Mouse (Mus musculus): ENCODE data around the gene Arhgap1.
A peak's percentile ranks its signal among the peaks of the same experiment; 100 is the strongest.

Gene Arhgap1

GRCm38 (mm10) chr2:91696225-91696590 lies 46.5 kb downstream of the Arhgap1 start:
- no peak for DNase-seq (ENCODE audit: low read depth, low spot score)

DNA sequence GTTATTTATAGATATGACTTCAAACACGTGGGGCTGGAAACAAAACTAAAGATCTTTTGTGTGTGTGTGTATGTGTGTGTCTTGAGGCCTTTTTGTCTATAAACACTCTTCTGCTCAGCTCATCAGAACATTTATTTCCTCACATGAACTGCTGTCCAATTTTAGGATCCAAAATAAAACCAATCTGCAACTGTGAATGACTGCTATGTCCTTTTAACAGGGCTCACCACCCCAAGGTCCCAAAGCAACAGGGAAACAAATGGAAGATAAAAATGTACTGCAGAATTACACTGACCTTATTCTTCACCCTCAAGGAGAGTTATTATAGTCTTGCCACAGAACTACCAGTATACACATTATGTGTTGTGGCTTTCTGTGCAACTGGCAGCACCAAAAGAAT lies 49.6 kb downstream of the Arhgap1 start:
- DNase-seq (ENCODE audit: low read depth, low spot score), result no peak

GRCm38 (mm10) chr2:91701366-91701765 lies 51.7 kb downstream of the Arhgap1 start:
- DNase-seq (ENCODE audit: low read depth, low spot score), result no peak

DNA sequence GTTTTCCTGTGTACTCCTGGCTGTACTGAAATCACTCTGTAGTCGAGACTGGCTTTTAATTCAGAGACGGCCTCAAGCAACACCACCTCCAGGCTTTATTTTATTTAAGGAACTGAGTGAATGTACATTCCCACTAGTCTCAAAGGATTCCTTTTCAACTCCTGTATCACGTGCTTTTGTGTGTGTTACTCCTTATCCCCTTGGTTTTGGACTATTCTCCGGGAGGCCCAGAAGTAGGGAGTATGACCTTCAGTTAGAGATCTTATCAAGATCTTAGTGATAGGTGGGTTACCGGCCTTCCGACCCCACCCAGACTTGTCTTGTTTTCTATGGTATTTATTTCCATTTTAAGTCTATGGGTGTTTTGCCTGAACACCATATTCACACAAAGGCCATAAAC lies 56.1 kb downstream of the Arhgap1 start:
- DNase-seq (ENCODE audit: low read depth, low spot score), result no peak

- DNase-seq (ENCODE audit: low read depth, low spot score), result no peak
Observed at GRCm38 (mm10) chr2:91706456-91706855, 56.8 kb downstream of the Arhgap1 start.

- no peak for DNase-seq (ENCODE audit: low read depth, low spot score)
Observed at GRCm38 (mm10) chr2:91708361-91708760, 58.7 kb downstream of the Arhgap1 start.

DNA sequence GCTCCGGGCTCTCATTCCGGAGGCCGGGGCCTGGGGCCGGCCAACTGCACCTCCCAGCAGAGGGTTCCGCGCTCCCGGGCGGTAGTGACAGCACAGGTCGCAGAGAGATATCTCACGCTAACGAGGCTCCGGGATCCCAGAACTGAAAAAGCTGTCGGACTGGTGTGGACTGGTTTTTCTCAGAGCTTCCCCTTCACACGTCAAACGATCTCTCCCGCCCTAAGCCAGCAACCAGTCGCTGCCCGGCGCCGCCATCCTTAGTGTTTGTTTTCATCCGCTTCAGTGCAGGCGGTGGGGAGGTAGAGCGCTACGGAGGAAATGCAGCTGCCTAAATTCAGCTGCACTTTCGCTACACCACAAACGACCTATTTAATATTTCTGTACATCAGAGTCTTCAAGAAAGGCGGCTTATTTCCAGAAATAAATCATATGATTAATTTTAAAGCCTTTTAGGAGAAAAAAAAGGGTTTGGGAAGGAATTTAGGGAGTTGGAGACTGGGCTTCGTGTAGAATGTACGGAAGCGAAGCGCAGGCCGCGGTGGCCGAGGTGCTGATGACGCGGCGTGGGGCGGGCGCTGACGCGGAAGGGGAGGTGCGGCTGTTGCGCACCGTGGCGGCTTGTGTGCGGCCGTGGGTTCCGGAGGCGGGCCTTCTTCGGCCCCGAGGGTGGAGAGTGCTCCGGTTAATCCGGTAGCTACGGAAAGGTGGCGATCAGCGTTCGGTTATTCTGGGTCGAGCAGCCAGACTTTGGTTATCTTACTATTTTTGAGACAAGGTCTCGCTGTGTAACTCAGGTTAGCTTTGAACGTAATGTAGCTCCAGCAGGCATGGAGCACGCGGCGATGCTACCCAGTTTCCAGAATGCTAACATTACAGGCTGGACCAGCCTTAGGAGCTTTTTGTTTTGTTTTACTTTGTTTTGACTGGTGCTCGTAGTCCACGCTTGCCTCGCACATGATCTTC lies 60.9 kb downstream of the Arhgap1 start, which contains the start of the genes Atg13 and Harbi1:
TSS of gene Atg13 (minus strand) at position 305 of the 963 bp plus-strand sequence.
TSS of gene Harbi1 (plus strand) at position 581 of the 963 bp plus-strand sequence.
- peak; percentile 86 for DNase-seq (ENCODE audit: low read depth, low spot score)

DNA sequence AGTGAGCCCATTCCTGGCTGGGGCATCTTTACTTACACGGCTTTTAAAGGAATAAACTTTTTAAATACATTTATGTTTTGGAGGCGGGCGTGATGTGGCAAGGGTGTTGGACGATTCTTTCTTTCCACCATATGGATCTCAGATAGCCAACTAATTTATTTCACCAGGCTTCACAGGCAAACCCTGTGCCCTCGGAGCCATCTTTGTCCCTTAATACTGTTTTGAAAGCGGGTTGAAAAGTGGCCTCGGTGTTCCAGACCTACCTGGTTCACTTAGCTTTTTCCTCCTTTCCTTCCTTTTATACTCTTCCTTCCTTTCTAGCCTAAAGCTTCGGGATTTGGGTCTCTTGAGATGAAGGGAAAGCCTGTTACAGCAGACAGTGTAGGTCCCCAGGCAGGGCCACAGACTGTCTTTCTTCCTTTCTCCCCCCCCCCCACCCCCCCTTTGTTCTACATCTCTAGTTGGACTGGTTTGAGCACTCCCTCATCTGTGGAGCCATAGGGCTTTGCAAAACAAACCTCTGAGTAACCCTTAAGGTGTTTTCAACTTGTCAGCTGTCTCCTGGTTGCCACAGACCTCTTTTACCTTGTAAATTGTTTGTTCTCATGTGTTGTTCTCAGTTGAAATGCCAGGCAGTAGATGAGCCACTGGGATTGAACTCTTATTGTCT lies 61.7 kb downstream of the Arhgap1 start:
- DNase-seq (ENCODE audit: low read depth, low spot score), result no peak

DNA sequence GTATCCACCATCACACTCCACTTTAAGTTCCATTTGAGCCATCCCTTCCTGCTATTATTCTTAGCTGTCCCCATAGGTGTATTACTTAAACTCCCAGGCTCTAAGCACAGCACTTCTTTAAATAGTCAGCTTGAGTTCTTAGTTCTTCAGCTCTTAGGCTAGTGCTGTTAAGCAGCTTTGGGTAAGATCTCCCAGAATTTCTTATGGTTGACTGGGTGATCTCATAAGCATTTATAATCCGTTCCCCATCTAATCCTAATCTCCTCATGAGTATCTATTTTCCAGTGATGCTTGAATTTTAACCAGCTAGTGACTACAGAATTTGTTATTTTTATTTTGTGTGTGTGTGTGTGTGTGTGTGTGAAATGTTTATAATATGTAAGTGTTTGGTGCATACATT lies 65.3 kb downstream of the Arhgap1 start:
- DNase-seq (ENCODE audit: low read depth, low spot score), result no peak

DNA sequence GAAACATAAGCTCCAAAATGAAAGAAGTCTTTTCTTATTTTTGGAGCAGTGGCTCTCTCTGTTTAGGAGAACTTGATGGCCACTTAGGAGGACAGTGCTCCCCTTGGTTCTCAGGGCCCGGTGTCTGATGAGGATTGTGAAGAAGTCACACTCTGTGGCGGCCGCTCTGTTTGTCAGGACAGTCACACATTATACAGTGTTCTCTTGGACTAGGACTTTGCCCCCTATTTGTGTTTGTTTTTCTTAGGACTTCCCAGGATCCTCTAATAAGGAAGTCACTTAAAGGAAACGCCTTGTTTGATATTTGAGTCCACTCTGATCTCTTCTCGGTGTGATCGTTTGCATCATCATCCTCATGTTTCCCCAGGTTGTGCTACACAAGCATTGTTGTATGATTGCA lies 68.6 kb downstream of the Arhgap1 start:
- DNase-seq (ENCODE audit: low read depth, low spot score), result no peak

All from skeletal muscle tissue, adult 2 months (tissue).